Mouse (Mus musculus) frontal cortex, adult (tissue): ENCODE measurements around the gene Nfe2l2.

Experiments
- ATAC-seq: cut with Nextera tagmentation; 2 replicates; pipeline ENCODE4 v1.9.2; 2017; ENCODE audit warnings: mild to moderate bottlenecking, moderate library complexity, mixed read lengths; ENCODE audit not compliant: low TSS enrichment

Nfe2l2 gene

DNA sequence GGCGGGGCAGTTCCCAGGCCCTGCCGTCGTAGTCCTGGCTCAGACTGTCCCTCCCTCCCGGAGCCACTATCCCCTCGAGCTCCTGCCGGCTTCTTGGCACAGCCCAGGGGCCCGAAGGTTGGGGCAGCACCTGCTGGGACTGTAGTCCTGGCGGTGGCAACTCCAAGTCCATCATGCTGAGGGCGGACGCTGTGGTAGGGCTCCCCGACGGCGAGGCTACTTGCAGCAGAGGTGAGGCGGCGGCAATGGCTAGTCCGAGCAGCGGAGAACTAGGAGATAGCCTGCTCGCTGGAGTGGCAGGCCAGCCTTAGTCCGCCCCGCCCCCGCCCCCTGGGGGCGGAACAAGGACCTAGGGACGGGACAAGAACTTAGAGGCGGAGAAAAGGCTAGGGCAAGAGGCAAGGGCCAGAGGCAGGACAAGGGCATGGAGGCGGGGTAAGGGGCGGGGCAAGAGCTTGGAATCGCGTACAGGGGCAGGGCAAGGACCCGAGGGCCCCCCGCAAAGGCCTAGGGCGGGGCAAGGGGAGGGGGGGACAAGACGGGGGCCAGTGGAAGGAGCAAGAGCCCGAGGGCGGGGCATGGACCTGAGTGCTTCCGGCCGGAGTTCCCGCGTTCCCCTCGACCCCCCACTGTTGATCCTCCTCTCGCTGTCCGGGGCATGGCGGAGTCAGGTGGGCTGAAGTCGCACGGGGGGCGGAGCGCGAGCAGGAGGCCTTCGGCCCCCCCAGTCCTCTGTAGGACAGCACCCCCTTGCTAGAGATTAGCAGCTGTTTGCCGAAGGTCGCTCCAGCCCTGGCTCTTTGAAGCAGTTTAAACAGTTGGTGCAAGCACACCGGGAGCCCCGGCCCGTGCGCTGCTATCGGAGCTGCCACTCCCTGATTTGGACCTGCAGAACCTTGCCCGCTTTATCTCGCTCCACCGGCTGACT, at the start of gene Nfe2l2:
TSS of gene Nfe2l2 (minus strand) at position 408 of the 928 bp plus-strand sequence.
- ATAC-seq: peak; percentile 81

DNA sequence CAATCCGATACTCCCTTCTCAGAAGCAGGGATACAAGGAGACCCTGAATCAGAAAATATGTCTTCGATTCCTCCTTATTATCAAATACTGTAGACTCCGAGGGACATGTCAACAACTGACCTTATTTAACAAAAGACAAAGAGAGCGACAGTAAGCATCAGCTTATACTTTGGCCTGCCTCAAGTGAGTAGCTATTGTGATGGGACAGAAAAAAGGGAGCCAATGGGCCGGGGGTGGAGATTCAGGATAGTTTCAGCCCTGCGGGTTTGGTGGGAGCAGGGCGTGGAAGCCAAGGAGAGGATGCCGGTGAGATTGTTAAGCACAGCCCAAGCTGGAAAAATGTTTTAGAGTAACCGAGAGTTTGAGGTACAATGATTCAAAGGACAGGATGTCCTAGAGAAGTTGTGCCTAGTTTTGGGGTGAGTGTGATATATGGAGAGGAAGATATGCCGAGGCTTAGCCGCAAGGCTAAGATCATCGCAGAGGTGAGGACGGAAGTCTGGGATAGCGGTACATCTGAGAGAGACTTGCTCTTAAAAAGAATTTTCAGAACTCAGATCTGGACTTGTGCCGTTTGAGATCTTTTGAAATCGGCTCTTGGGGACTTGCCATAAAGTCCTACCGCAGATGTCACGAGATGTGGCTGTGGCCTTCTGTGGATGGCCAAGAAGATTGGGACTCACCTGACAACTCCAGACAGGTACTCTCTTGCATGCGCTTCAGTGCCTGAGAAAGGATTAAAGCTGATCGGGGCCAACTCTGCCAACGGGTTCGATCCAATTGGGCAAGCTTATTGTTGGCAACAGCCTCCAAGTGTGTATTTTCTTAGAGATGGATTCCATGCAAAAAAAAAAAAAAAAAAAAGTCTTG, 48.1 kb upstream of the Nfe2l2 start:
- no peak for ATAC-seq

DNA sequence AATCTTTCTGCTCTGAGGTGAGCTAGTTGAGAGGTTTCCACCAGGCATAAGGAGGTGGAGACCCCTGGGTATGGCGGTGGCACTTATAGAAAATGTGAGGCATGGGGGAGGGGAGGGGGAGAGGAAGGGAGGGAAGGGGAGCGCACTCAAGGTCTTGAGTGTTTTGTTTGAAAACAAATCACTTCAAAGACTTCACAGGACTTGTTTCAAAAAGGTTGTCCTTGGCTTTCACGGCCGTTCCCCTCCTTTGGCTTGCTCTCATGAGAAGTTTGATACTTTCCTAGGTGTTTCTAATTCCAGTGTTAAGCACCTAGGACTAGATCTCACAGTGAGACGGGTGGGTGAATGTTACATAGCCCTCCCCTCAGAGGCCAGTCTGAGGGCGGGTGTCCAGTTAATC, 47.5 kb upstream of the Nfe2l2 start:
- ATAC-seq: no peak

DNA sequence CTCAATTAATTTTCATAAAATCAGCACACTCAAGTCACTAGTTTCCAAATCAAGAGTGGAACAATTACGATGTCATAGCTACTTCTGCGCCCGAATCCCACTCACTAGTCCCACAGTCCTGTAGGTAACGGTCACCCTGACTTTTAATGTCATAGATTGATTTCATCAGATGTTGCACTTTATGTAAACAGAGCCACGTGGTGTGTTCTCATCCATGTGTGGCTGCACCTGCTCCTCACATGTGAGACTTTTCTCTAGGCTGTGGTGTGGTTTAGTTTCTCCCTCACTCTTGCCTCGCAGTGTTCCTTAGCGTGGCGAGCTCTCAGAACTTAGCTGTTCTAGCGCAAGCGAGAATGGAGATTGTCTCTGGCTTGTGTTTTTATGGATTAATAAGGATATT, 46.4 kb upstream of the Nfe2l2 start:
- no peak for ATAC-seq

DNA sequence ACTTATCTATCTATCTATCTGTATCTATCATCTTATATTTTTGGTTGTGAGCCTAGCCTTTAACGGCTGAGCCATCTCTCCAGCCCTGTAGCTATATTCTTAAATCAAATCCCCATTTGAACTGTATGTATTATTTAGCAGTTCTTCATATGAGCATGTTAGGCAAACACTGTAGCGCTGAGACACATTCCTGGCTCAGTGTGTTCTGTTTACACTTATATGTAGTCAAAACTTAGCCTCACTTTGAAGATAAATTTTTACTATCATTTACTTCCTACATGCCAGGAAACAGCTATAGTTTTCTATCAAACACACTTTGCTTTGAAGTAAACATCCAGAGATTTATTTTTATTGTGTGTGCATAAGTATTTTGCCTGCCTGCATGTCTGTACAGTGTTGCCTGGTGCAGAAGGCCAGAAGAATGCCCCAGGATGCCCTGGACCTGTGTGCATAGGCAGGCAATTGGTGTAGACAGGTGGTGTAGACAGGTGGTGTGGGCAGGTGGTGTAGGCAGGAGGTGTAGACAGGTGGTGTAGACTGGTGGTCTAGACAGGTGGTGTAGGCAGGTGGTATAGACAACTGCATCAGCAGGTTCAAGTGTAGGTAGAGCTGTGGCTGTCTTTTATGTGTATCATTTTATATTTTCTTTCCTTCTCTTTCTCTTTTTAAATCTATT, 45.7 kb upstream of the Nfe2l2 start:
- ATAC-seq: no peak

DNA sequence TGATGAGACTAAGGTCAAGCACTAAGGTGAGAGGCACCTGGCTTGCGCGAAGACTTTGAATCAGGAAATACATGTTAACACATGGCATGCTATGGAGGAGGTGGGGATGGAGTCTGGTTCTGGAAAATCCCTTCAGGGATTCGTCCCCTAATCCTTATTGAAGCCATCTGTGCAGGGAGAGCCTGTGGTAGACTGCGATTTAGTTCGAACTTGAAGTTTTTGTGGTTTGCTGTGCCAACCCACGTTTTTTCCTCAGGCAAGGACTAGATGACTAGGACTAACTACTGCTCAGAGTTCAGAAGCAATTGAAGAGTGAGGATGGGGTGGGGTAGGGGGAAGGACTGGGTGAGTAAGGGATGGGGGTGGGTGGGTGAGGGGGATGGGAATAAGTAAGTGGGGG, 44.4 kb upstream of the Nfe2l2 start:
- ATAC-seq: no peak

DNA sequence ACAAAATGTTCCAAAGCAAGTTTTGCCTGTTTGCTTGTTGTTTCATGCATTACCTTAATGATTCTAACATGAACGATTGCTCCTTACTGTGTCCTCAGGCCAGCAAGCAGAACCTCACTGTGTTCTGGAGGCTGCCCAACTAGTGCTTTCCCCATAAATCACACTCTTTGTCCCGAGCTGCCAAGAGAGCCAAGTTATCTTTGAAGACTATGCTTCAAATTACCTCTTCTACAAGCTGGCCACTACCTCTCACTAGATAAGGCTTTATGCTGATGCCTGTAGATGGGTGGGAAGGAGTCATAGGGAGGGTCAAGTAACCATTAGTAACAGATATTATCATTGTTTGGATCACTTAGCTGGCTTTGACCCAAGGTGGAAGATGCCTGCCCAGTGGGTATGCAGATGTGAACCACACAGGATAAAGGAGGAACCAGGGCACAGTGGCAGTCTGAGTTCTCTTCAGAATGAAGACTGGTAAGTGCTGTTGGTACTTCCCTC, 32.6 kb upstream of the Nfe2l2 start:
- no peak for ATAC-seq

DNA sequence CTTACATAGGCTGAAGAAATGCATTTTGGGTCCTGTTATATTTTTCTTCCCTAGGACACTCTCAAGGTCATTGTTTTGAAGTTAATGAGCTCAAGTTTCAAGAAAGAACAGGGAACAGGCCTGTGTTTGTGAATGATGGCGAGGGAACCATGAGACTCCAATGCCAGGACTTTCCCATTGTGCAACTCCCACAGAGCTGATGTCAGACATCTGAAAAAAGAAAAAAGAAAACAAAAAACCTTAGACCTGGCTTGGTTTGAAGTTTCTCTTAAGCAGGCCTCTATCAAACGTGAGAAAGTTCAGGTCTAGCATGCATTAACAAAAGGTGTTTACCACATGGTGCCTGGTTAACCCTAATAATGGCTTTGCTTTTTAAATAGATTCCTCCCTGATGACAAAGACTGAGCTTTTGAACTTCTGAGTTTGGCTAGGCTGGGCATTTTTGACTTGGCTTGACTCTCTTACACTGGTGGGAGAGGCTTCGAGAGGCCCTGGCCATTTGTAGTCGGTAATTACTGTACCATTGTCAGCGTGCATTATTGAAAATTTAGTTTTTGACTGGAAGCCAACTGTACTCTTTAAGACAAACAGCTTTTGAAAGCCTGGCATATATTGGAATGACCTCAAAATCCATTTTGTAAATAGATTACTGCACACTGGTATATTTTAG, 29.9 kb upstream of the Nfe2l2 start:
- no peak for ATAC-seq

DNA sequence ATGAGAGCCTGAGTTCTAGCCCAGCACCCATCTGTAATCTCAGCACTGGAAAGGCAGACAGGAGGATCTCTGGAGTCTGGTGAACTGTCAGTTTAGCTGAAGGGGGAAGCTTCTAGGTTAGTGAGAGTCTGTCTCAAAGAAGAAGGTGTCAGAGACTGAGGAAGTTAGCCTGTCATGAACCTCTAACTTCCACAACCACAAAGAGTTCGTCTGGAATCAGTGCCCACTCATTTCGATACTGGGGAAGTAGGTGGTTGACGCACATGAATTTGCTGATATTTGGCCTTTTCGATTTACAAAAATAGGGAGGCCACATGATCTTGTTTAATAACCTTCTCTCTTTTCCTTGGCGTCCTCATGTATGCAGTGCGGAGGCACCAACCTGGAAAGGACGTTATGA, 28.7 kb upstream of the Nfe2l2 start:
- no peak for ATAC-seq

DNA sequence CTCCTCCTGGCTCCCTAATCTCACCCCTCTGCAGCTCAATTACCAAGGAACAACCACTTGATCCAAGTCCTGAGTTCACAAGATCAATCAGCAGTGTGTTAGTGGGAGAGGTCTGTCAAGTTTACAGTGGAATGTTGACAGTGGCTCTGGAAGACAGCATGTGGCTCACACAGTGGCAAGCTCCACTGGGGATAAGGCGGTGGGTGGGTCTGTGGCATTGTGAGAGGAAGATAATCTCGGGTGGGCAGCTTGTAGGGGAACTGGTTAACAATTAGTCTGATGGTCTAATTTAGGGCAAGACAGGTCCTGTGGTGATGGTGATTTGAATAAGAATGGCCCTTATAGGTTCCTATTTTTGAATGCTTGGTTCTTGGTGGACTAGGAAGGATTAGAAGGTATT, 27.5 kb upstream of the Nfe2l2 start:
- ATAC-seq: no peak

DNA sequence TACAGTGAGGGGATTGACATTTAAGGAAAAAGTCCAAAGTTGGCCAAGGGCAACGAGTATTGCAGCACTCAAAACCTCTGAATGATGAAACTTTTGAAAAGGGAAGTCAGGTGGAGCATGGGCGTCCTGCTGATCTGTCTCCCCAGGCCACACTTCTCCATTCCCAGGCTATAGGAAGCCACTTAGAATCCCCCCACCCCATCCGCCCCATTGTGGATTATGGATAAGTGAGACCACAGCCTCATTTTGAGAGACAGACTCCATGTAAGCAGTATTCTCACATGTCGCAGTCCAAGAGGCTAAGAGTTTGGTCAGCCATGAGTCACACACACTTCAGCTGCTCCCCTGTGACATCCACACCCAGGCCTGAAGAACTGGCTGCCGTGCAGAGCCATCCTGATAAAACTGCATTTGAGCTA, 26.8 kb upstream of the Nfe2l2 start:
- ATAC-seq: no peak

DNA sequence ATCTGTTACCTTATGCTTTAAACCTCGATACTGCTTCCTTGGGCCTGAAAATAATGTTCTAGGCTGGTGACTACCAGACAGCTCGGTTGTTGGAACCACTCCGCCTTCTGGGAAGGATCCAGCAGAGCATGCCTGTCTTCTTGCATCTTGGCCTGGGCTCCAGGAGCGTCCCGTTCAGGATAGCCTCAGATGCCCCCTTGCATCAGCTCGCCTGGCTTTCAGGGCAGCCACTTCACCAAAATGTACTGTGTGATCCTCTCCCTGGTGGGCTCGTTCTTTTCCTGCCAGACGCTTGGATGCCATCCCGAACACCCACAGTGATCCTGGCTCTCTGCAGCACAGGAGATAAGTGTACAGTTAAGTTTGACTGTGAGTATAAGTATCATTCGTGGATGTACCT, 25.6 kb upstream of the Nfe2l2 start:
- peak; percentile 84 for ATAC-seq

DNA sequence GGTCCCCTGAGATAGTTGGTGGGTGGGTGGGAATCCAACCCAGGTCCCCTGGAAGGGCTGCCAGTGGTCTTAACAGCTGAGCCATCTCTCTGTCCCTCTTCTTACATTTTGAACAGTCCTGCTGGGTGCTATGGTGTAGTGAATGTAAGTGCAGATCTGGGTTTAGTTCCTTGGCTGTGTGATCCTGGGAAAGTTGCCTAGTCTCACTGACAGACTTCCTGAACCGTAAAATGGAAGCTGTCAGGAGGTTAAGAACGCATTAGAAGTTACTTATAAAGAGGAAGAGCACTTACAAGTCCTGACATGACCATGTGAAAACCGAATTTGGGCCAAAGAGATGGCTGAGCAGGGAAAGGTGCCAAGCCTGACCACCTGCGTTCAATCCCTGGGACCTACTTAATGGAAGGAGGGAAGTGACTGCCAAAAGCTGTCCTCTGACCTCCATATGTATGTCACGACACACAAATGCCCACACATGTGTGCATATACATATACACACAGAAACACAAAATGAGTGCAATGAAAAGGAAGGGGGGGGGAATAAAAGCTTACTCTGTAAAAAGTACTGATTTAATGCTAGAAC, 20.5 kb upstream of the Nfe2l2 start:
- no peak for ATAC-seq

DNA sequence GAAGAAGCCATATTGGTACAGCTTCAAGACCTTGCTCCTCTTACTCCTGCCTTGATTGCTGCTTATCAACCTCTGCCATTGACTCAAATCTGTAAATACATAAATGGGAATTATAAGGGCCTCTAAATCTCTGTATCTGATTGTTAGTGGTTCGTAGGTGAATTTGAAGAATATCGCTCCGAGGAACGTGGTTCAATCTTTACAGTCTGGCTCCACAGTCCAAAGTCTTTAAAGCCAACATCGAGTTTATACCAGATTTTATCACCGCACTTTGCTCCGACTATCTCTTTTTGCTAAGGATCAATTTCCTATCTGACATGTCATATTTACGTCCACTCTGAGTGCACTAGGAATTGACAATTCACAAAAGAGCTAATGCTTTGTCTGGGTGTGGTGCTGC, 19.0 kb upstream of the Nfe2l2 start:
- no peak for ATAC-seq

DNA sequence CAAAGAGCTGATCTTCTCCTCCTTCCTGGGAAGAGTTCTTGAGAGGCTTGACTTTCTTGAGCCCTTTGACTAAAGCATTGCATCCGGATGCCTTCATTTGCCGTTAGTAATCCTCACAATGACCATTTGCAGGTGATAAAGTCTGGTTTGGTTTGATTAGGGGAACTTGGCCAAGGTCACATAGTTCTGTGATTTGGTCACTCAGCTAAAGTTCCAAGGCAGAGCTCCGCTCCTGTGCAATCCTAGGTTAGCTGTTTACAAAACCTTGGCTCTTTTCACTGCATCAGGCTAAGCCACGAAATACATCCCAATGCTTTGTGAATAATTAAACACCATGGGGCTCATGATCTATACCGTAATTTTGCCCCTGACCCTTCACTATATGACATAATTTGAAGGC, 18.5 kb upstream of the Nfe2l2 start:
- ATAC-seq: no peak

DNA sequence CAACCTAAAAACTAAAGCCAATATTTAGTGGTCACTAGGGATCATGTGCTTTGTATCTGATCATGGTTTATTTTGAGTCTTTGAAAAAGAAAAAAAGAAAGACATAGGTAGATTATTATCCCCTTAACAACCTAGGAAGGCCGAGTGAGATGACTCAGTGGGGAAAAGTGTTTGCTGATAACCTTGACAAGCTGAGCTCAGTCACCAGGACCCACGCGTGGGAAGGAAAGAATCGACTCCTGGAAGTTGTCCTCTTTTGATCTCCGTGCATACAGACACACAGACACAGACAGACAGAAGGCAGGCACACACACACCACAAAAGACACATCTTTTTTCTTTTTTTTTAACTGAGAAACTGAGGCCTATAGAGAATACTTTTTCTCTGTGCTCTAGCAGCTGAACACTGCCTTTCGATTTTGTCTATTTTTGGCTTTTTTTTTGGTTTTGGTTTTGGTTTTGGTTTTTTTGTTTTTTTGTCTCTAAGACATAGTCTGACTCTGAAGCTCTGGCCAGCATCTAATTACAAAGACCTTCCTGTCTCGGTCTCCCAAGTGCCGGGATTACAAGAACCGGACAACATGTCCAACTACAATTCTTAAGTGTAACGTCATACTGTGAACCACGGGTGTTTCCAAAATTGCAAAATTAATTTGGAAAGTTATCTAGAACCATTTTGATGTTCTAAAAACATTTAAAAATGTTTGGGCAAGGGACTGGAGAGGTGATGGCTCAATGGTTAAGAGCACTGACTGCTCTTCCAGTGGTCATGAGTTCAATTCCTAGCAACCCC, 16.0 kb upstream of the Nfe2l2 start:
- ATAC-seq: no peak

DNA sequence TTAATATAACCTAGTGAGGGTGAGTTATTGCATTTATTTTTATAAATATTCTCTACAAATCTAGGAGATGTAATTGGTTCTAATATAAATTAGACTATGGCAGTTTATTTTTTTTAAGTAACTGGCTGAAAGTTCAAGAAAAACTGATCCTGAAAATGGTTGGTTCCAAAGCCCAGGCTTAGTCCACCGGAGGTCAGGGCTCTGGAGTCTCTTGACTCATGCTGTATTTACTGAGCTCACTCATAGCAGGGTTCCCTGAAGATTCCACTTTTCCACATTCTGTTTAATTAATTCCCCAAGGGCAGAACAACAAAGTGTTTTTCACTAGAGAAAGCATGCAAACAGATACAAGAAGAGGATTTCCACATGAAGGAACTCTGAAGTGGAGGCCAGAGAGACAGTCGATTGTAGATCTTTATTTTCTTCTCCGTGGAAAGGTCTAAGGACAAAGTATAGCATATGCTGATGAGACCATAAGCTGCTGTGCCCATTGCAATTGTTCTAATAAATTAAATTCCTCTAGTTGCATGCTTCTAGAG, 15.0 kb upstream of the Nfe2l2 start:
- ATAC-seq: no peak

DNA sequence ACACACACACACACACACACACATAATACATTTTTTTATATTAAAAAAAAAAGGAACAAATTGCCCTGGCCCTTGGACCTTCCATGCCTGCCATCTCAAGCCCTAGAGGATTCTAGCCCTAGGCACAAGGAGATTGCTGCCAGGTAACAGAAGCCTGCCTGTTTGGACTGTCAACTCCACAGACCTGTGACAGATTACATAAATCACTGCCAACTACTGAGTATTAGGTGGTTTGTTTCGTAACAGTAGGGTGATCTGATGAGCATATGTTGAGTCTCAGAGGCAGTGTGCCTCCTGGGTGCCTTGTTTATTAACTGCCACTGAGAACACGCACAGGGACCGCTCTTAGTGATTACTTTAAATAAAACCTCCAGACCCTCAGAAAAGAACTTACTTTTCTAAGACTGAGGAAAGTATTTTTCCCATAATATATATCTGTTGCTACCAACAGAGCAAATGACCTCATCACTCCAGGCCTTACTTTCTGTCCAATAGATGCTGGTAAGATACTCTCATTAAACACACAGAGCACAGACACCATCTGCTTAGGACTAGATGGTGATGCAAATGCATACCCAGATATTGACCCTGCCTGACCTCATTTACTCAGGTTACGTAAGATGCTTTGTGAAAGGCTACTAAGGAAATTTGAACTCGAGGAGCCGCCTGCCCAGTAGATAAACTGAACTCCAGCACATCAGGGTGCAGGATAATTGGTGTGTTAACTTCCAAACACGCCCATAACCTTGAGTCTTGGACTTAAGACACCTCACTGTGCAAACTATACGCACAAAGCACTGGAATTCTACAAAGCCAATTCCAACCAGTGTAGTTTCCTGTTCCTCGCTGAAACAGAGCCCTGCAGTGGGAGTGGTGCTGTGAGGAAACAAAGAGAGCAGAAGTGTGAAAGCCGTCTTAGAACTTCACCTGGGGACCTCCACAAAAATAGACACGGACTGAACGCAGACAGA, 11.9 kb upstream of the Nfe2l2 start:
- ATAC-seq: no peak

DNA sequence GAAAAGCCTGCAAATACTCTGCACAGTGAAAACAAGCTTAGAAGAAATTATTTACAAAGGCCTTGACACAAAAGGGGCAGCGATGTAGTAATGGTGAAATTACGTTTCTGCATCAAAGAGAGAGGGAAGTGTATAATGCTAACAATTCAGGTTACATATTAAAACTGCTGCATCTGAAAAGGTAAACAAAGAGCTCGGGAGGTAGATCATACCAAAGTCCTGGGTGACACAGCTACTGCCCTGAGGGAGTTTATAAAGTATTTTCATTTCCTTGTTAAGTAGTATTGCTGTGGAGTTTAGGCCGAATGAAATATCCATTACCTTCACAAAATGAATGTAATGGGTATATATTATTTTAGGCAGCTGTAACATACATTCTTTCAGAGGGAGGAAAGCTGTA, 10.3 kb upstream of the Nfe2l2 start:
- ATAC-seq: no peak
